8 mouse cellular contexts compared by ENCODE assay signal in genomic region chr13:12461730-12462119, GRCm38 (mm10). TPM values are rescaled to one million over a fixed set of nuclear protein-coding genes. Genes with fewer than 3 reads are reported as not detected.
A peak's percentile ranks its signal among the peaks of the same experiment; 100 is the strongest.
DNase-seq lines count a peak whose midpoint lies in the region; ATAC-seq and TF ChIP-seq lines count a peak whose summit lies in the region.

No protein-coding gene starts in this region.

- ATAC-seq in granulocyte monocyte progenitor cell, adult 5-6 weeks (replicated peaks; ENCODE audit: poor library complexity, severe bottlenecking) = peak; percentile 29
- ATAC-seq in megakaryocyte progenitor cell, adult 5-6 weeks (replicated peaks; ENCODE audit: poor library complexity) = peak; percentile 2; the same call in 1 of the 2 replicates

- H3K4me3 ChIP-seq in layer of hippocampus, adult 2 months = peak overlapping the region; percentile 71
- H3K4me3 ChIP-seq in bone marrow macrophage, adult 2 months (ENCODE audit: insufficient read depth, low read length) = peak overlapping the region; percentile 90

- peak overlapping the region; percentile 93 for H3K27ac ChIP-seq in layer of hippocampus, adult 2 months
- peak overlapping the region; percentile 24 for H3K27ac ChIP-seq in bone marrow macrophage, adult 2 months (ENCODE audit: insufficient read depth, low read depth, low read length)

- peaks cover 11% of the 10 kb centered on the region for H3K4me1 ChIP-seq in bone marrow macrophage, adult 2 months (ENCODE audit: control insufficient read depth, insufficient read depth, low read length)

- no peak for TF ChIP-seq POLR2A in bone marrow macrophage, adult 2 months (IDR thresholded peaks at IDR 0.05; ENCODE audit: borderline replicate concordance, low read depth, low read length)

- TF ChIP-seq CTCF in layer of hippocampus, adult 2 months (conservative IDR thresholded peaks at IDR 0.05) = no peak
- TF ChIP-seq CTCF in bone marrow macrophage, adult 2 months (IDR thresholded peaks at IDR 0.05; ENCODE audit: low read depth, low read length) = no peak

- no peak for DNase-seq in layer of hippocampus, adult 2 months (ENCODE audit: low spot score in 2 of 2)
- DNase-seq in layer of hippocampus, postnatal 36 days = no peak
- no peak for DNase-seq in cerebellum, postnatal 25 days
- DNase-seq in right cerebral cortex, postnatal 4 days = no peak
- no peak for DNase-seq in adrenal gland, adult 18-20 months (ENCODE audit: low spot score in 2 of 2)

RNA-seq across cellular contexts. Expression of gene Lgals8, which starts 3.0 kb away (rescaled TPM):
- total RNA-seq in layer of hippocampus, adult 2 months (2021) = 10 to 100 TPM; 35.1 to 37.2 TPM
- 10 to 100 TPM; 33.9 to 36.4 TPM for total RNA-seq in layer of hippocampus, postnatal 36 days (2021)
- 113 and 114 TPM in 2 replicates for polyA plus RNA-seq in bone marrow macrophage, adult 2 months (2012; ENCODE audit: insufficient read depth, insufficient read length, missing spikeins)
- total RNA-seq in granulocyte monocyte progenitor cell, adult 5-6 weeks (2014; fragmentation: Nextera tagmentation) = 16.1 and 23.9 TPM in 2 replicates
- total RNA-seq in granulocyte monocyte progenitor cell, adult 5-6 weeks (2017) = 33.5 and 36.8 TPM in 2 replicates
- total RNA-seq in megakaryocyte progenitor cell, adult 5-6 weeks (2015) = 22.4 and 25.1 TPM in 2 replicates
- total RNA-seq in megakaryocyte progenitor cell, adult 5-6 weeks (2017) = 33.6 and 48.2 TPM in 2 replicates
- total RNA-seq in adrenal gland, adult 18-20 months (2021) = 10 to 100 TPM; 65.8 to 74.2 TPM

RNA-seq across cellular contexts. Expression of gene Edaradd, which starts 58.5 kb away (rescaled TPM):
- under 1 TPM; 0.26 to 0.29 TPM for total RNA-seq in layer of hippocampus, adult 2 months (2021)
- under 1 TPM; 0.28 to 0.35 TPM for total RNA-seq in layer of hippocampus, postnatal 36 days (2021)
- polyA plus RNA-seq in bone marrow macrophage, adult 2 months (2012; ENCODE audit: insufficient read depth, insufficient read length, missing spikeins) = 0.38 and 0.40 TPM in 2 replicates
- 0.58 and 1.1 TPM in 2 replicates for total RNA-seq in granulocyte monocyte progenitor cell, adult 5-6 weeks (2014; fragmentation: Nextera tagmentation)
- total RNA-seq in granulocyte monocyte progenitor cell, adult 5-6 weeks (2017) = 0.60 and 0.62 TPM in 2 replicates
- 0.15 and 0.49 TPM in 2 replicates for total RNA-seq in megakaryocyte progenitor cell, adult 5-6 weeks (2015)
- total RNA-seq in megakaryocyte progenitor cell, adult 5-6 weeks (2017) = 0.27 and 0.42 TPM in 2 replicates
- under 1 TPM; 0.06 to 0.07 TPM for total RNA-seq in adrenal gland, adult 18-20 months (2021)
